Mouse (Mus musculus) heart, adult 8-10 months (tissue): ENCODE measurements around the gene Shroom1. TPM values are rescaled to one million over a fixed set of nuclear protein-coding genes. Genes with fewer than 3 reads are reported as not detected.

Experiments used
- DNase-seq: peaks from one replicate; pipeline ENCODE4 v3.0.0; 2022; ENCODE audit warnings: low spot score
- total RNA-seq, 4 experiments: library from RNA; stranded (reverse); gene quantifications; 2 replicates each; pipeline ENCODE4 v1.2.4; 2022

The Shroom1 gene
- total RNA-seq, 4 experiments from 2014 or later = 0.57 to 0.82 (median 0.73) TPM

DNA sequence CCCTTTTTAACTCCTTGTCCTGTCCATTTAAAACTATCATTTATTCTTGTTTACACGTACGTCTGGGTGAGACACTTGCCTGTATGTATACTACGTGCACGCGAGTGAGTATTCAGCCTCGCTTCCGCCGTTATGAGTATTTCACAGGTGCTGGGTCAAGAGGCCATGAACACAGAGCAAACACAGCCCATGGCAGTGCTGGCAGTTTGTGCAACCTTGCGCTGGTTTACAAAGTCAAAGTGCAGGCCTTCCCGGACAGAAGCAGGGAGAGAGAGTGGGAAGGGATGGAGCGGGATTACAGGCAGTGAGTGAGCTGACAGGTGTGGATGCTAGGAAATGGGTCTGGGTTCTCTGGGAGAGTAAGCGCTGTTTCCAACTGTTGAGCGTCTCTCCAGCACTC is 10.8 kb upstream of the Shroom1 start:
- DNase-seq = no peak

DNA sequence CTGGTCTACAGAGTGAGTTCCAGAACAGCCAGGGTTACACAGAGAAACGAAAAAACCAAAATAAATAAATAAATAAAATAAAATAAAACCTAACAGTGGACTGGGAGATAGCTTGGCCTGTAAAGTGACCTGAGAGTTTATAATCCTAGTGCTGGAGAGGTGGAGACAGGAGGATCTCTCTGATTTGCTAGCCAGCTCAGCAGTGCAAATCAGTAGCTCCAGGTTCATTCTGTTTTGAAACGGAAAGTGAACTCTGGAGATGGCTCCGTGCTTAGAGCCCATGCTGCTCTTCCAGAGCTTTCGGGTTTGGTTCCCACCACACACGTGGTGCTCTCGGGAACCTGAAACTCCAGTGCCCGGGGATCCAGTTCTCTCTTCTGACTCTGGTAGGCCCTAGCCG is 9.0 kb upstream of the Shroom1 start:
- DNase-seq = no peak

DNA sequence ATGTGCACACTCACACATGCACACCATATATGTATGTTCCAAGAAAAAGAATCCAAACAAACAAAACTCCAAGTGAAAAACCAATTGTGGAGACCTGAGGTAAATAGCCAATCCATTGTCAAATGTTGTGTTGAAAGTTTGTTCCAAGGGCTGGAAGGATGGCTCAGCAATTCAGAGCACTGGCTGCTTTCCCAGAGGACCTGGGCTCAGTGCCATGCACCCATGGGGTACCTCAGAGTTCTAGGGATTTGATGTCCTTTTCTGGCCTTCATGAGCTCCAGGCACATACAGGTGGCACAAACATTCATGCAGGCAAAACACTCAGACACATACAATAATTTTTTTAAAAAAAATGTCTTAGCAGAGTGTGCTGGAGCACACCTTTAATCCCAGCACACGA is 8.5 kb upstream of the Shroom1 start:
- DNase-seq = peak; percentile 63

DNA sequence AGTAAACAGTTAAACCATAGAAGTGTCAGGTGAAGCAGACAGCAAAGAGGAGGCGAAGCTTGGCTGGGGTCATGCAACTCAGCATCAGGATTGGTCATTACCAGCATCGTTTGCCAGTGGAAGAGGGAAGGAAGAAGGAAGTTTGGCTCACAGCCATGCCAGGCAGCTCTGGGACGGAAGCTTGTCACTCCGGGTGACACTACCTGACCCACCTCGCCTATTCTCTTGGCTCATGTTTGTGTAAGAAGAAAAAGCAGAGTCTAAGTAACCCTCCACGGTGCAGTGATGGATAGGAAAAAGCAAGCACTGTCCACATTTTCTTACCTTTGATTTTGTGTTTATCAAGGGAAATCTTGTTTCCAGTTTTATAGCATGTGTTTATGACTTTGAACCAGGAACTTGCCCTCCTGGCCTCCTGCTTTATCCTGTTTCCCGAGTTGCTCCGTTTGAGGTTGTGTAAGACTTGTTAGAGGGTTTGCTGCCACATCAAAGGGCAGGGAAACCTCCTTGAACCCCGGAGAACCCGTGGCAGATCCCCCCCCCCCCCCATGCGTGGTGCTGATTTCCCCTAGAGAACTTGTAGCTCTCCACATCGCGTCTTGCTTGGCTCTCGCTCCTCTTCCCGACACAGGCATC is 6.8 kb upstream of the Shroom1 start:
- no peak for DNase-seq

DNA sequence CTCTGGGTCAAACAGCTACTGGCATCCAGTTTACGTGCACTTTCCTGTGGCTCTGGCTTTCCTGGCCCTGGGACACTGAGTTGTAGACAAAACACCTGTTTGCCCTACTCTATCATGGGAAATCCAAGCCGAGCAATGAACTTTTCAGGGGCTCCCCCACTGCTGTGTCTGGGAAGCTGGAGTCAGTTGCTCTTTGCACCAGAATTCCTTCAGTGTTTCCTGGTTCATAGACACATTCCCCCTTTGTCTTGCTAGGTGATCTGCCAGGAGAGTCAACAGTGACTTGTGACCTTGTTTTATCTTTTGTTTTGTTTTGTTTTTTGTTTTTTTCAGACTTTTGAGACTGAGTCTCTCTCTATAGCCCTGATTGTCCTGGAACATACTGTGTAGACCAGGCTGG is 5.6 kb upstream of the Shroom1 start:
- no peak for DNase-seq

DNA sequence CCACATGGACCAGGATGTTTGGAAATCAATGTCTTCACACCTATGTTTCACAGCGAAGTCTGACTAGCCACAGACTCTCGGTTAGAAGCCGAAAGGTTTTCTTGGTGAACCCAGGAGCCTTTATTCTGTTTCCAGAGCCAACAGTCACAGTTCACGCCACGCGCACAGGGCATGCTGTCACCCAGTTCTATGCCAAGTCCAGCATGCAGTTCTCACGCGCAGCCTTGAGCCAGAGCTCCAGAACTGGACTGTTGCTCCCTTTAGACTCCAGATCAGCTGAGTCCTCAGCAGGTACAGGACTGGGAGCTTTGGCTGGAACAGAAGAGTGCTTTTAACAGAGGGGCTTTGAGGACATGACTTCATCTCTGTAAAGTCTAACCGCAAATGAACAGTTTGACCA is 4.6 kb upstream of the Shroom1 start:
- DNase-seq = no peak

DNA sequence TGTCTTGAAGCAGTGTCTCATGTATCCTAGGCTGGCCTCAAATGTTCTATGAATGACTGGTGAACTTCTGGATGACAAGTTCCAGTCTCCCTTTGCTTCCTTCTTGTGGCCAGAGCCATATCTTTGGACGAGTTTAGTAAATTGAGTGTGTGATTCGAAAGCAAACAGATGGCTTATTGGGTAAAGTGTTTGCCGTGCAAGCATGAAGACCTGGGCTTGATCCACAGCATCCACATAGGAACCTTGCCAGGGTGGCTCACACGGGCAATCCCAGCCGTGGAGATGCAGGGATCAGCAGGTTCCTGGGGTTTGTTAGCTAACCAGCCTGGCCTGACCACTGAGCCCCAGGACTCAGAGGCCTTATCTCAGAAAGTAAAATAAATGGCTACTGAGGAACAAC is 4.0 kb upstream of the Shroom1 start:
- DNase-seq = no peak

DNA sequence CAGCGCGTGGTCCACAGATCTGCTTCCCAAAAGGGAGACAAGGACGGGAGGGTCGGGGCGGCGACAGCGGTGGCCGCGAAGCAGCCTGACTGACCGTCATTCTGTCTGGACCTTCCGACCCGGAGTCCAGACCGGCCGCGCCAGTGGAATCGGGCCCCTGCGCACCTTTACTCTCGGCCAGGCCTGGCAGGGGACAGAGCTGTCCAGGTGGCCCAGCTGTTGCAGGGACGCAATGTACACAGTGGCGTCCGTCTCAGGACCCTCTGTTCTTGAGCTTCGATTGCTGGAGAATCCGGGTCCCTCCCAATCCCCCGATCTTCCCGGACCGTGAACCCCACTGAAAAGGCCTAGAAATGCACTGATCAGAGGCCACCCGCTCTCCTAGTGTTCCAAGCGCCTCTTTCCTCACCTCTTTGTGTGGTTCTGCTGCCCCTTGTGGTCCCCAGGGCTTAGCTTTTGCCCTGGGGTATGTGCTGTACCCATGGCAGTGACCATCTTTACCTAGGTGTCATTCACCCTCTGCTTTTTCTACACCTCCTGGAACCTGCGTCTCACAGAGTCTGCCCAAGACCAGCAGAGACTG is 458 bp downstream of the Shroom1 start:
- no peak for DNase-seq

DNA sequence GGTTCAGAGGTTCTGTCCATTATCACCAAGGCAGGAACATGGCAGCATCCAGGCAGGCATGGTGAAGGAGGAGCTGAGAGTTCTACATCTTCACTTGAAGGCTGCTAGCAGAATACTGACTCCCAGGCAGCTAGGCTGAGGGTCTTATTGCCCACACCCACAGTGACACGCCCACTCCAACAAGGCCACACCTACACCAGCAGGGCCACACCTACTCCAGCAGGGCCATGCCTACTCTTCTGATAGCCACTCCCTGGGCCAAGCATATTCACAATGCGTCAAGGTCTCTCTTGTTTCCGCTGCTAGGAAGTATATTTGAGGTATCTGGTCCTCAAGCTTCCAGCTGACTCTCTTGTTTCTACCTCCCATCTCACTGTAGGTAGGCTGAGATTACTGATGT is 2.0 kb downstream of the Shroom1 start:
- no peak for DNase-seq

DNA sequence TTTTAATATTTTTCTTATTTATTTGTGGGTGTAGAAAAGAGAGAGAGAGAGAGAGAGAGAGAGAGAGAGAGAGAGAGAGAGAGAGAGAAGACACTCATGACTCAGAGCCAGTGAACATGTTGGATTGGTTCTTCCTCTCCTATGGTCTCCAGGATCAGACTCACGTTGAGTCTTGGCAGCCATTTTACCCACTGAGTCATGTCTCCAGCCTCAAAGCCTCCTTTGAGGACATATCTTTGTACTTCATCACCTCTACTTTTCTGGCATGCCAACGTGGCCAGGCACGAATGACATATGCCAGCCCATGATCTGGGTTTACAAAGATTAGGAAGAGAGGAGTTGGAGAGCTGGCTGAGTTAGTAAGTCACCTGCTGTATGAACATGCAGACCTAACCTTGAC is 3.2 kb downstream of the Shroom1 start:
- no peak for DNase-seq

DNA sequence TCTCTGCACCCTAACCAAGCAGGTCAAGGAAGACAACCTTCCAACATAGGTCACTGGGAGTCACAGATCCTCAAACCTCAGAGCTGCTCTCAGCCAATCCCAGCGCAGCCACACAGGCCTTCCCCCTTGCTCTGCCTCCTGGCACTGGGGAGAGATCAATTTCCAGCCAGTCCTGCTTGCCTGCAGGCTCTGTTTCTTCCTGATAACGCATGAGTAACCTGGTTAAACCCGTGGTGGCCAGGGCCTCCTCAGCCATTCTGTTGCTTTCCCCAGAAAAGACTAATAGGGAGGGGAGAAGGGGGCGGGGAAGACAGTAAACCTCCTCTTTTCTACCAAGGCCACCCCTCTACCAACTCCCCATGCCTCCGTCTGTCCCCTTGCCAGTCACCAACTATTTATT is 4.7 kb downstream of the Shroom1 start:
- no peak for DNase-seq

DNA sequence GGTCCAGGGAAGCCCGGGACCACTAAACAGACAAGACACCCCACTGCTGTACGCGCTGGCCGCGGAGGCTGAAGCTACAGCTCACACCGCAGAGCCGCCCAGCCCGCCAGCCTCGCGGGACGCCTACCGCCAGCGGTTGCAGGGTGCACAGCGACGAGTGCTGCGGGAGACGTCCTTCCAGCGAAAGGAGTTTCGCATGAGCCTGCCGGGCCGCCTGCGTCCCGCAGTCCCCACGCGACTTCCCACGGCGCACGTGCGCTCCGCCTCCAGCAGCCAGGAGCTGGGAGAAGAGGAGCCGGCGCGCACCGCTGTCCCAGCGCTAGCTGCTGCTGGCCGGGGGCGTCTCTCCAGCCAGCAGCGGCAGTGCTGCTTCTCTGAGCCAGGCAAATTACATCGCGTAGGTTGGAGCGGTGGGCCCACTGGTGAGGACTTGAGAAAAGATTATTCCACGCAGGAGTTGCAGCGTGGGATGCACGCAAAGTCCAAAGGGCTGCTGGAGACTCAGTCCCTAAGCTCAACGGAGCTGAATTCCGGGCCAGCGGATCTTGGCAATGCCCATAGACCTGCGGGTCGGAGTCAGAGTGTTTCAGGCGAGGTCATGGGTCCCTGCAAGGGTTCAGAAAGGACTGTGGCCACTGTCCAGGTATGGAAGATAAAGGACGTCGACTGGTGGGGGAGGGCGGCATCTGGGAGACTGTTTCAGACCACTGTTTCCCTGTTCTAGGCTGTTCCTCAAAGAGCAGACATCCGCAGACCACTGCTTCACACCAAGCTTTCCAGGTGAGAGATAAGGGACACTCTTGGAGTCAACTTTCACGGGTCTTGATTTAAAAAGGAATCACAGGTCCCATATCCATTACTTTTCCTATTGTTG is 6.8 kb downstream of the Shroom1 start:
- no peak for DNase-seq

DNA sequence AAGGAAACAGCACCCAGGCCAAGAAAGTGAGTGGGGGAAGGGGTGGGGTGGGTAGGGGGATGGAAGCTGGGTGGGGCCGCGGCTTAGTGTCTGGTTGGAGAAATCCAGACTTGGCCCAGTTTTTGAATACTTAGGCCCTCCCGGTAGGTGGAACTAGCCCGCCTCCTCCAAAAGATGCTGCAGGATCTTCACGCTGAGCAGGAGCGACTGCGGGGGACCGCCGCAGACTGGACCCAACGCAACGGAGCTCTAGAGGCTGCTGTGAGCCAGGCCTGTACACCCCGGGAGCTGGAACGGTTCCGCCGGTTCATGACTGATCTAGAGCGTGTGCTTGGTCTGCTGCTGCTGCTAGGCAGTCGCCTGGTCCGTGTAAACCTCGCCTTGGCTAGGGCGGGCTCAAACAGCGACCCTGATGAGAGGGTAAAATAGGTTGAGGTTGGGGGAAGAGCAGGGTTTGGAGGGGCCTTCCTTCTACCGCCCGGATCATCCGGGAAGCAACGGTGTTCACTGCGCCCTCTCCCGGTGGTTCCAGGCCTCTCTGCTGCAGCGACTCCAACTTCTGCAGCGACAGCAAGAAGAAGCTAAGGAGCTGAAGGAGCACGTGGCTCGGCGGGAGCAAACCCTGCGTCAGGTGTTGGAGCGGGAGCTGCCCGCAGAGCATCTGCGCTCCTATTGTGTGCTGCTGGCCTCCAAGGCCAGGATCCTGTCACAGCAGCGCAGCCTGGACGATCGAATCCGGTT is 9.4 kb downstream of the Shroom1 start:
- DNase-seq = peak; percentile 62

DNA sequence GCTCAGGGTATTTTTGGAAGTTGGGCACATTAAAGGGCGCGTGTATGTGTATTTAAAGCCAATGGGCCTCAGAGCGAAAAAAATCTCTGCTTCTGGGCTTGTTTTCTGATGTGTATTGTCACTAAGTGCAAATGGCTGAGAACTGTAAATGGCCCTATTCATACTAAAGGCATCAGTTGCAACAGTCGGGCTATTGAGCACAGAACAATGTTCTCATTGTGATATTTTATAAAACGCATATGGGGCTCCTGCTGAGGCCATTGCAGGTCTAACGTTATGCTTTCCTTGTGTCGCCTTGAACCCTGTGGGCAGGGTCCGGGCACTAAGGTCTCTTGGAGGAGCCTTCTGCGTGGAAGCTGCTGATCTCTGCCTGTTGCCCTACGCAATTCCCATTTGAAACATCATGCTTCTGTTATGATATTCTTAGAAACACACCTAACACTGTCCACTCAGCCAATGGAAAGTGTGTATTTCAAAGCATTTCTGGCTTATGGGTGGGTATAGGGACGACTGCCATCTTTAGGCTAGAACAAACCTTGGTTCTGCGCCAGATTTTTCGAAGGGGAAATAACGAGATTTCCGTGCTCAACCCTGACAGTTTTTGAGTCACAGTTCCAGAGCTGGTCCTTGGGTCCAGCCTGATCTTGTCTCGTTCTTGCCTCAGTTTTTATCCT is 12.4 kb downstream of the Shroom1 start:
- no peak for DNase-seq

DNA sequence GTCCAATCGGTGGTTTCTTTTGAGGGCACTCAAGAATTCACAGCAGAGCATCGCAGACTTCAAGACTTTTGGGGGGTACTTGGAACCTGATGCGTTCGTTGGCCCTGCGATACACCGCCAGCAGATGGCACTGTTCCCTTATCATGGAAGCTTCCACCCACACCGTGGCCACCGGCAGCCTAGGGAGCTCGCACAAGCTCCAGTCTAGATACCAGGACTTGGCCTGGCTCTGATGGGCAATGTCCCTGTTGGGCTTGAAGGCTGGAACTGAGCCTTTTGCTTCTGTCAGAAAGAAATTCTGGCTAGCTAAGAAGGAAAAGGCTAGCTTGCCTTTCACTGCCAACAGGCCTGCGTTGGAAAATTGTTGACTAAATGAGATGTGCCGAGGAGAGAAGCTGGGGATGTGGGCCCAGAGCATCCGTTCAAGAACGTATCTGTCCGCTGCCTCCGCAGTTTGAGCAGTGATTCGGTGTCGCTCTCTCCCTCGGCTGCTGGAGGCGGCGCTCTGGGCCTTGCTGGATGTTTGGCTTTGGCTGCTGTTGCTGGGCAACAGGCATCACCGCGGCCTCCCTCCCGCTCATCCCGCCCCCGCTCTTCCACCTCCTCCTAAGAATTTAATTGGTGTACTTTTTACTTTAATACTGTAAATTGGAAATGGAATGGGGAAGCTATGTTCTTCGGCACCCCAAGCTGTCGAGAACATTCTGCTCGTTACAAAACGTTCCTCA is 13.1 kb downstream of the Shroom1 start, which contains the start of gene Gm9837:
Gene Gm9837, minus strand, starts transcription at position 512 of the 728 bp plus-strand sequence.
- peak; percentile 90 for DNase-seq

DNA sequence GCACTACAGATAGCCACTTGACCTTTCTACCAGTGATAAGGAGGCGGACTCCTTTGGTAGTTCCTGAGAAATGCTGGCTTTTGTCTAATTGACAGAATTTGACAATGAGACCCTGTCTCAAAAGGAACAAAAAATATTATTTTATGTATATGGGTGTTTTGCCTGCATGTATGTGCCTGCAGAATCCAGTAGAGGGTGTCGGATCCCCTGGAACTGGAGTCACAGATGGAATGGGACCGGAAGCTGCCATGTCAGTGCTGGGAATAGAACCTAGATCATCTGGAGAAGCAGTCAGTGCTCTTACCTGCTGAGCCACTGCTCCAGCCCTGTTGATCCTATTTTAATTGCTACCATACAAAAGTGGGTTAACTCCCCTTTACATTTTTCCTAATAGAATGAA is 15.7 kb downstream of the Shroom1 start:
- DNase-seq = no peak

DNA sequence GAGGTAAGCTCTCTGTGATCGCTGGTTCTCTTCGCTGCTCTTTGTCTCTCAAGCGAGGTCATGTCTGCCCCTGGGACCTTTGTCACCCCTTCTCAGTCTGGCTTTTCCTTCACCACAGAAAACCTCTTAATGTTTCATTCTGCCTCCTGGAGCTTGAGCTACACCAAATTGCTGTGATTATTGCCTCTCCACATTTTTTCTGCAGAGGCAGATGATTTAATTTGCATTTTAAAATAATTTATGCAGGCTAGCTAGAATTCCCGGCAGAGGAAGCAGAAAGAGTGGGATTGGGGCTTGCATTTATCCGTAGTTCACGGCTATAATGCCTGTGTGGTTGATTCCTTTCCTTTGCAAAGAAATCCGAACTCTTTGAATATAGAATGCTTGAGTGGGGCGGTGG is 18.6 kb downstream of the Shroom1 start:
- DNase-seq = no peak

DNA sequence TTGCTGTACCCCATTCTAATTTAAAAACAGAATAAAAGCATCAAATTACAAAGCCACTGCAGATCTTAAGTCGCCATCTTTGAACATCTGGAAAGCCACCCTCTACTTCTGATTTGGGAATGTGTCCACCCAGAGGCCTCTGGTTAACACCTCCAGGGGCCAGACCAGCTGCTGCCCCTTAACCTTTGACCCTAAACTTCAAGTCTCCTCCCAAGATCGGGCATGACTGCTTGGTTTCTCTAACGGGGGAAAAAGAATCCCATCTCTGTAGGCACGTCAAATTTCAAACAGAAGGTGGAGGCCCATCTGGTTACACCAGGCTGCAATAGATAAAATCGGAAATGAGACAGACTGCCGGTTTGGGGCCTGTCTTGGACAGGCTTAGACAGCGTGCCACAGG is 20.8 kb downstream of the Shroom1 start:
- DNase-seq = no peak

DNA sequence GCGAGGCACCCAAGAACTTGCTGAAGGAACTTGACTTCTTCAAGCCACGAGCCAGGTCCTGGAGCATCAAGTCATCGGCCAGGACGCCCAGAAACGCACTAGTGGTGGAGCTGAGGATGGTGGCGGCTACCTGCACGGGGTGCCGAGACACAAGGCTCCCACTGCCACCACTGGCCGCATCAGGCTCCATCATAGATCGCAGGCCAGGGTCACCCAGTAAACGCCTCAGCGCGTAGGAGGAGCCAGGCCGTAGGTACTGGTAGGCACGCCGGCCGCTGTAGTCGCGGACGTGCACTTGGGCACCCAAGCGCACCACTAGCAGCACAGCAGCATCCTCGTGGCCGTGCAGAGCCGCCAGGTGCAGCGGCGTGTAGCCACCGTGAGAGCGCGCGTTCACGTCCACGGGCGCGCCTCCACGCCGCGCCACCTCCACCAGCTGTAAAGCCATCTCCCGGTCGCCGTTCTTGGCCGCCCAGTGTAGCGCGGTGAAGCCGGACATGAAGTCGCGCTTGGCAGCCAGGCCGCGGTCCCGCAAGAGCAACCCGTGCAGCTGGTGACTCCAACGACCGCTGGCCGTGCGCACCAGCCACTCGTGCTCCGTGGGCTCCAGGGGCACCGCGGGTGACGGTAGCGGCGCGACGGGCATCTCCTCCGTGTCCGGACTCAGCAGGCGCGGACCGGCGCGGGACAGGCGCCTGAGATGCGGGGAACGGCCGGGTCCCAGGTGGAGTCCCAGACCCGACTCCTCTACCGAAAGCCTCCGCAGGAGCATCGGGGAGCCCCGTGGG is 21.6 kb downstream of the Shroom1 start:
- DNase-seq = no peak

DNA sequence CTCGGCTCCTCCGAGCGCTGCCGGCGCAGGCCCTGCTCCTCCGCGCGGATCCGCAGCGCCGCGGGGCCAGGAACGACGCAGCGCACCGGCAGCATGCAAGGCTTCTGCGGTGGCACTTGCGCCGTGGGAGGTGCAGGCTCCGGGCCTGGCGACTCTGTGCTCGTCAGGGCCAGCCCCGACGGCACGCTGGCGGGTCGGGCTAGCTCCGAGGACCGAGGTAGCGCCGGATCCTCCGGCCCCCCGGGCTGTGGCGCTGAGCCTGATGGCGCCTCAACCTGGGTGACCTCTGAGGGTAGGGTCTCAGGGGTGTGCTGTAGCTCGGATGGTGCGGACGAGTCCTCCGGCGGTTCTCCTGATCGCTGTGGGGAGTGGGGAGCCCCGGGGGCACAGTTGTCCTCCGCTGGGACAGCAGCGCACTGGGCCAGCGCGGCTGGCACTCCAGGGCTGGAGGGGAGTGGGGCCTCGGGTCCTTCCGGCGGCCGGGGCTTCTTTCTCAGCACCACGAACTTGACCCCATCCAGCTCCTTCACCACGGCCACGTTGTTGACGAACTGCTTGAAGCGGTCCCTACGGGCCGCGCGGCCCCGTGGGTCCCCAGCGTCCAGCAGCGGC is 22.3 kb downstream of the Shroom1 start:
- DNase-seq = no peak
